Mouse (Mus musculus): ENCODE data around the gene Col4a2.

- TF ChIP-seq CTCF (IDR thresholded peaks at IDR 0.05; ENCODE audit: control insufficient read depth, insufficient read depth, insufficient replicate concordance, low read depth, low read length) = no peak
- no peak for TF ChIP-seq POLR2A (IDR thresholded peaks at IDR 0.05; ENCODE audit: control insufficient read depth, low read depth, low read length)
Observed at GRCm38 (mm10) chr8:11296282-11296943, 16.2 kb upstream of the Col4a2 start.
